Mouse (Mus musculus) heart, postnatal 0 days (tissue): ENCODE data around the gene Tmppe.

Experiments
- CTCF ChIP-seq: IDR thresholded peaks from 2 replicates; pipeline ENCODE4 v1.5.1; 2016; ENCODE audit warnings: antibody characterized with exemption, control low read depth, low read depth
- EP300 ChIP-seq: IDR thresholded peaks from 2 replicates; pipeline ENCODE4 v1.6.1; 2016; ENCODE audit warnings: antibody characterized with exemption, low read depth

DNA sequence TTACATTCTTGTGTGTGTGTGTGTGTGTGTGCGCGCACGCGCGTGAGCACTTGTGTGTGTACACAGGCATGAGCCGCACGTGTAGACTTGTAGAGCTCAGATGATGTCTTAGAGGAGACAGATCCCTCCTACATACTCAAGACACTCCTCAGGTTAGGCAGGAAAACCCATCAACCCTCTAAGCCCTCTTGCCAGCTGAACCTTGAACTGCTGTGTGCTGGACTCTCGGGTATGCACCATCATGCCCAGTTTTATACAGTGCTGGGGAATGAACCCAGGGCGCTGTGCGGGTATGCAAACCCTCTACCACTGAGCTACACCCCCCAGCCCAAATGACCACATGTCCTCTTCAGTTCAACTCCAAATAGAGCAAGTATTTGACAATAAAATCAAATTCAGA lies 15.7 kb upstream of the Tmppe start:
- TF ChIP-seq CTCF (no peak), EP300 (no peak)
